Mouse (Mus musculus) layer of hippocampus, adult 9-11 months (tissue): Measurements from ENCODE around the gene Ryr2.
"Not testable (repeated sequence)": the region's sequence is repeated elsewhere in the genome, so short reads cannot be mapped to it uniquely, and the experiment has no call there.

Experiments
- DNase-seq: peaks from one replicate; pipeline ENCODE4 v3.0.0; 2022

Gene Ryr2

GRCm38 (mm10) chr13:11868979-11869378 is 237.8 kb downstream of the Ryr2 start:
- peak; percentile 51 for DNase-seq

GRCm38 (mm10) chr13:11868056-11868455 is 238.7 kb downstream of the Ryr2 start:
- no peak for DNase-seq

DNA sequence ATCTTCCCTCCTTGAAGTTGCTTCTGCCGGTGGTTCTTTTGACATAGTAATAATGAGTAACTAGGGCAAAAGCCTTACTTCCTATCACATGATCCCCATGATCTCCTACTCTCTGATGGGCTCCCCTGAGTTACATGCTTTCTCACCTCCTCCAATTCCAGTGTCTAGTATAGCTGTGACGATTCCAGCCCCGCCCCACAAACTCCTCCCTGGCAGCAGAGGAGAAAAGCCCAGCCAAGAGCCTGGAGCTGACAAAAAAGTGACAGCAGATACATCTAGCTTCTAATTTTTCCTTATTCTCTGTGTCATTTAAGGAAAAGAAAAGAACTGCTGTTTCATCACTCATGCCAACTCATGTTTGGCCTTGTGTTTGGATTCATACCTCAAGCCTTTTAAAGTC is 241.5 kb downstream of the Ryr2 start:
- DNase-seq, result no peak

- DNase-seq, result no peak
These were observed 255.1 kb downstream of the Ryr2 start for GRCm38 (mm10) chr13:11851691-11852090.

DNA sequence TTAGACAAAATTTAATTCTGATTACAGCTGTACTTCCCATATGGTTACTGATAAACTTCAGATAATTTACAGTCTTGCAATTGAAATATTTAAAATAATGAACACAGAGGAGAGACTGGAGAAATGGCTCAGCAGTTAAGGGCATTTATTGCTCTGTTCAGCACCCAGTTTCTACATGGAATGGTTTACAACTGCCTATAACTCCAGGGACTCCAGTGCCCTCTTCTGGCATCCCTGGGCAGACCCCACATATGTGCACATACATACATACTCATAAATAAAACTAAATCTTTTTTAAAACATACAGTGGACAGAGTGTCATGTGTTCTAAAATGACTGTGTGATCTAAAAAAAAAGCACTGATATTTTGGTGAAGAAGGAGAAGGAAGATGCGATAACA is 262.9 kb downstream of the Ryr2 start:
- no peak for DNase-seq

- DNase-seq, result no peak
These were observed 268.9 kb downstream of the Ryr2 start for GRCm38 (mm10) chr13:11837870-11838269.

DNA sequence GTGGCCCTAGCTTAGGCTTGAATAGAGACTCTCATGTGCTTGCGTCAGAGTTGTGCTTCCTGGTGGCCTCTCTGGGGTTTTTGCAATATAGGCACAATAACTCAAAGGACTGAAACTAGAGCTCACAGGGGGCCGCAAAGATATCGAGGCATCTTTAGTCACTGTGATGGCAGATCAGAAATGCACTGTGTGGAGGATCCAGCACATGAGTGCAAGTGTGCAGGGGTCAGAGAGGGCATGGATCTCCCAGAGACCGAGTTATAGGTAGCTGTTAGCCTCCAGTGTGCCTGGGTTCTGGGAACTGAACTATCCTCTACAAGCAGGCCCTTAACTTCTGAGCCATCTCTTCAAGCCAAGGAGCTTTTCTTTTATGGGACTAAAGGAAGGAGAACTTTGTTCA is 269.6 kb downstream of the Ryr2 start:
- no peak for DNase-seq

GRCm38 (mm10) chr13:11836304-11837078 is 270.3 kb downstream of the Ryr2 start:
- DNase-seq, result no peak

GRCm38 (mm10) chr13:11831210-11831609 is 275.5 kb downstream of the Ryr2 start:
- DNase-seq, result no peak

DNA sequence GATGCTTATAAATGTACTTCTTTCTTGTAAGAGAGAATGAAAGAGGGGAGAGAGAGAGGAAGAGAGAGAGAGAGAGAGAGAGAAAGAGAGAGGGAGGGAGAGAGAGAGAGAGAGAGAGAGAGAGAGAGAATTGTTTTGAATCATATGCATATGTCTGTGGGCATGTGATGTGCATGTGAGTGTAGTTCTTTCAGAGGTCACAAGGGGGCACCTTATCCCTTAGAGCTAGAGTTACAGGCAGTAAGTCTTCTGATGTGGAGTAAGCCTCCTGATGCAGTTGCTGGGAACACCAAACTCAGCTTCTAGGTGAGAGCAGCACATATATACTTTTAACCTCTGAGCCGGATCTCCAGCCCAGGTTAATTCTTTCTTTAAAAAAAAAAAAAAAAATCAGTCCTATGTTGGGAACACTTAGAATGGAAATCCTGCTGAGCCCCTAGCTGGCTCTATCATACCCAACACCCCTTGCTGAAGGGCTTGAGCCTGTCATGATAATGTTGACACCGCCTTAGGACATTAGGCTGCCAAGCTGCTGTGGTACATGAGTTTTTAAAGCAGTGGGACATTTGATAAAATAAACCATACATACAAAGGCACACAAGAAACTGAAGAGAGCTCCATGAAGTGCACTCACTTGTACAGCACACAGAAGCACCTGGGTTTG is 281.1 kb downstream of the Ryr2 start:
- no peak for DNase-seq

DNA sequence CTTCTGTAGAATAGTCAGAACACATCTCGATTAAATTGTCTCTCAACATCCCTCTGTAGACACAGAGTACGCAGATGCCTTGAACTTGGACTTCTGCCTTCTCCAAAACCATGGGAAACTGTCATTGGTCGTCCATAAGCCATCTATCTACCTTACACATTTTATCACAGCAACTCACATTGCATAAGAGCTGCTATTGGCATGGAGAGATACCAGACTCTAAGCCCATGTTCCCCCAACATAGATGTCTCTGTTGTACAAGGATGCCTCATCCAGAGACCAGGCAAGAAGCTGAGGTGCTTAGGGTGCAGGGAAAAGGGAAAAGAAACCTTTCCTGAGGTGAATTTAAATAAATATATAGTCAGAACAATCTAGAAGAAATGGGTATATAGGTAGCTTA is 288.0 kb downstream of the Ryr2 start:
- no peak for DNase-seq

DNA sequence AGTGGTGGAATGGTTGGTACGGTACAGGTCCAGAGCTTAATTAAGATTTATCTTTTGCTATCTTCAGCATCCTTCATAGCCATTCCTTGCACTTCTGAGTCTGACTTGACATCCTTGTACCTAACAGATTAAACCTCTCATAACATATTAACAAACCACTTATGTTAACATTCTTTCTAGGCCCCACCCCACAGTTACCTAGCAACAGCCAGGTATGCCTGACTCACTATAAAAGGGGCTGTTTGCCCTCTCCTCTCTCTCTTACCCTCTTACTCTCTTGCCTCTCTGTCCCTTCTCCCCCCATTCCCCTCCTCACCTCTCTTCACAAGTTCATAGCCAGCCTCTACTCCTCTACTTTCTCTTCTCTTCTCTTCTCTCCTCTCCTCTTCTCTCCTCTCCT is 297.4 kb downstream of the Ryr2 start:
- DNase-seq, result not testable (repeated sequence)

DNA sequence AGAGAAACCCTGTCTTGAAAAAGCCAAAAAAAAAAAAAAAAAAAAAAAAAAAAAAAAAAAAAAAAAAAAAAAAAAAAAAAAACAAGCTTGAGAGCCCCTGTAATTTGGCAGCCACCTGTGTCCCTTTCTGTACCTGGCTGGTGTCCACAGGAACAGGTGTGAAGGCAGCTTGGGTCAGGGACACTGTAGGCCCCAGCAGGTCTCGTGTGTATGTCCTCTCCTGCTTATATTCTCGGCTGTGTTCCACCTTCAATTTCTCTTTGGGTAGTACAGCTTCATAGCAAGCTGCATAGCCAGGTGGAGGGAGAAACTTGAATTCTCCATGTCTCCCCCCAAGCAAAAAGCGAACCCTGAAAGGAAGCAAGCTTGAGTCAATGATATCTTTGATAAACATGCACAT is 314.2 kb downstream of the Ryr2 start:
- no peak for DNase-seq

- DNase-seq, result no peak
These were observed 316.2 kb downstream of the Ryr2 start for GRCm38 (mm10) chr13:11790536-11790935.

DNA sequence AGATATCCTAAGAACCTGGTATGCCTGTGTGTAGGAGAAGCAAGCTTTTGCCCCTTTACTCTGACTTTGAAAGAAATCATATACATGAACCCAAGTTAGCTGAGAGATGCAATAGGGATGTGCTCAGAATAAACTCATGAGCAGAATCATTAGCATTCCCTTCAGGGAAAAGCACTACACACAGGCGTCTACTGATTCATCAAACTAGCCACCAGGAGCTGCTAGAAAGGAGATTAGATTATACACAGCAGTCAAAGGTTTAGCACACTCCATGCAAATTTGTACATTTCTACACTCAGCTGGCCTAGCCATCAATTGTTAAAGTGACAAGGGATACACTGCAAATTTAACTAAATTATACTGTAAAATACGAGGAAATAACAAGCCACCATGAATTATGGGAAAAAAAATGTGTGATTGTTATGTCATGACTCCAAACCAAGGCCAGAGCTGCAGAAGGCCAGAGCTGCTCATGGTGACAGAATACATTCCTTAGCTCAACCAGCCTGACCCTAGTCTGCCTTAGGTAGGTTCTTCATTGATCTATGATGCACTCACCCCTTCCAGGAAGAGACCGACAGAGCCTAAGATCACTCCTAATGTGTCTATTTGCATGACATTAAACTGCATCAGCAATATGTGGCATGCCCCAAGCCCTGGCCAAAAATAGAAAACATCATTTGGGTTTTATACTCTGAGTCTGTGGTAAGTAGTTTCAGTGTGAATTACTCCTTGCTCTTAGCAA is 324.2 kb downstream of the Ryr2 start:
- DNase-seq, result no peak

DNA sequence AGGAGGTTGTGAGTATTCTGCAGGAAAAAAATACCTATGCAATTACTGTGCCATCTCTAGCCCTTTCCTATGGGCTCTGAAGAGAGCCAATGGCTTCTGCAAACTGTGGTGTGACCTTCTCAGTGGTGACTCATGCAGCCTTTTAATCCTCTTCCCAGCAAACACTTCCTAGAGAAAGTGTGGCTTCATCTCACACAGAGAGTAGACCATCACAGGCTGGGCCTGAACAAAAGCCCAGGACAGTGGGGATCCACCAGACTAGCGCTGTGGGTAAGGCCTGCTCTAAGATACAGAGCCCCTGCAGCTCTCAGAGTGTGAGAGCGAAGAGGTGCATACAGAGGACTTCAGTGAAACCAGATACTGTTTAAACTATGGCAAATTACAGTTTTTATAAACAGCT is 325.7 kb downstream of the Ryr2 start:
- no peak for DNase-seq

DNA sequence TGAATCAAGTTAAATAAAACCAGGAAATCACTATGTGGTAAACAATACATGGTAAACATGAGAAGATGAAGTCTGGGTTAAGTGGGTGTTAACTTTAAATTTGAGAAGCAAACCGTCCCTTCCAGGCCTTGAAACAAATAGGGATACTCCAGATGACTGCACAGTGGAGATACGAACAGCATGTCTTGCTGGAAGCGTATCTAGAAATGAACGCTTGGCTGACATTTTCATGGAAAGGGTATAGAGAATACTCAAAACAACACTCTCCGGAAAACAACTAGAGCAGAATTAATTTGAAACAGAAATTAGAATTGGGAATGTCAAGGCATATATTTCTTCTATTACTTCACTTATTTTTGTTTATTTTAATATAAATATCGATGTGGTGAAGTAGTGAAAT is 329.0 kb downstream of the Ryr2 start:
- no peak for DNase-seq

GRCm38 (mm10) chr13:11772173-11772572 is 334.6 kb downstream of the Ryr2 start:
- no peak for DNase-seq

DNA sequence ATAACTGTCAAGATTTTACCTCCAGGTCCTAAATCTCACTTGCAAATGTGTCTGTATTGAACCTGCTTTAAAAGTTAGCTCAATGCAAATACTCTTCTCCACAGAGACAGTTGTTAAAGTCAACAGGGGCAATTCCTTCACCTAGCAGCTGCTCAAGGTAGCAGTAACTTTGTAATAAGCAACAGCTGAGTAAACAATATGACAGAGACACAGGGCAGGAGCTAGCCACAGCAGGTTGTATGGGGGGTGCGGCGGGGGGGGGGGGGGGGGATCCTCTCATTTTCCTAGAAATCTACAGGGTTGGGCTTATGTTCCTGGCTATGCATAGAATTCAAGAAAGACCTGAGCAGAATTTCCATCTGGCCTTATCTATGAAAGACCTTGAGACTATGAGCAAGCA is 339.8 kb downstream of the Ryr2 start:
- no peak for DNase-seq

DNA sequence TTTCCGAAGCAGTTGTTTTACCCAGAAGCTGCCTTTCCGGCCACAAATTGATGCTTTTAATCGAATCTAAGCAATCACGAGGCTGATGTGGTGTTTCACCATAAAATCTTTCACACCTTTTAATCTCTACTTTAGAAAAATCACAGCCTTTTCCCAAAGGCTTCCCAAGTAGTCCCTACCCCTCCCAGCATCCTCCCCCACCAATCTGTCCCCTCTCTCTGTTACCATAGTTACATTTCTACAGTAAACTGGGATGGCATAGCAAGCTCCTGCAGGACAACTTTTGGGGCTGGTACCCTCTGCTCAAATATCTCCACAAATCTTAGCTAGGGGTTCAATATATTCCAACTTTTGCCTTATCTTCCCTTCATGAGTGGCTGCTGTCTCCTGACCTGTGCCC is 342.8 kb downstream of the Ryr2 start:
- peak; percentile 59 for DNase-seq

DNA sequence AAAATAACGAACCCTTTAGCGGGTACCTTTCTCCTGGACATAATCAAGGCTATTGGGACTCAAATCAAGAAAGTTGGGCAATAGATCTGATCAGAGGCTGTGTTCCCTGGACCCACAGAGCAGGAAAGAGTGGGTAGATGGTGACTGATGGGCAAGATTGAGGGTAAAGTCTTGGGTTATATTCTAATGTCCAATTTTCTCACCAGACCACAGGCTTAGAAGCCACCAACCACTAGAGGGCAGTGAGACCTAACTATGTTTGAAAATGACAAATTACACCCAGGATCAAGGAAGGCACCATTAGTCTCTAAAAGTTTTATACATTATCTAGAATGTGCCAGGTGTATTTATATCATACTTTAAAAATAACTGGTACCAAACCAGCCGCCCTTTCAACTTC is 343.6 kb downstream of the Ryr2 start:
- DNase-seq, result no peak

DNA sequence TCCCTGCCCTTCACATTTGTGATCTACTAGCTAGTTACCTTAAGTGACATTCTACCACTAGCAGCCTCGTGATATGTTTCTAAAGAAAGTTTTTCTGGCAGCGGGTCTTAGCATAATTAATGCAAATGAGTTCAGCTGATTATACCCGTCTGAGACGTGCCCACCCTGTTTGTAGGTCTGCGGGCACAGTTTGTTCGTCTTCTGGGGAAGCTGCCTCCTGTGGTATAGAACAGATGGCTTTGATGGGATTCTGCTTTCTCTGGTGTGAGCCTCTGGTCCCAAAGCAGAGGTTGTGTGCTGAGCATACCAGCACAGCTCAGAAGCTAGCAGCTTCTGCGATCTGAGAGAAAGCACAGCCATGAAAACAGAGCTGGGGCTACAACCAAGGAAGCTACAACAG is 348.9 kb downstream of the Ryr2 start:
- peak; percentile 53 for DNase-seq

GRCm38 (mm10) chr13:11745479-11745878 is 361.3 kb downstream of the Ryr2 start:
- no peak for DNase-seq

- no peak for DNase-seq
These were observed 368.5 kb downstream of the Ryr2 start for GRCm38 (mm10) chr13:11738211-11738610.
